Mouse (Mus musculus): ENCODE data around the gene Tnks2. TPM values are rescaled to one million over a fixed set of nuclear protein-coding genes. Genes with fewer than 3 reads are reported as not detected.
"Not testable (repeated sequence)": the region's sequence is repeated elsewhere in the genome, so short reads cannot be mapped to it uniquely, and the experiment has no call there.

The Tnks2 gene
- total RNA-seq (2022) = 100 to 1,000 TPM in 3 of 4 experiments, 10 to 100 TPM in 1; 99.2 to 117 (median 106) TPM

DNA sequence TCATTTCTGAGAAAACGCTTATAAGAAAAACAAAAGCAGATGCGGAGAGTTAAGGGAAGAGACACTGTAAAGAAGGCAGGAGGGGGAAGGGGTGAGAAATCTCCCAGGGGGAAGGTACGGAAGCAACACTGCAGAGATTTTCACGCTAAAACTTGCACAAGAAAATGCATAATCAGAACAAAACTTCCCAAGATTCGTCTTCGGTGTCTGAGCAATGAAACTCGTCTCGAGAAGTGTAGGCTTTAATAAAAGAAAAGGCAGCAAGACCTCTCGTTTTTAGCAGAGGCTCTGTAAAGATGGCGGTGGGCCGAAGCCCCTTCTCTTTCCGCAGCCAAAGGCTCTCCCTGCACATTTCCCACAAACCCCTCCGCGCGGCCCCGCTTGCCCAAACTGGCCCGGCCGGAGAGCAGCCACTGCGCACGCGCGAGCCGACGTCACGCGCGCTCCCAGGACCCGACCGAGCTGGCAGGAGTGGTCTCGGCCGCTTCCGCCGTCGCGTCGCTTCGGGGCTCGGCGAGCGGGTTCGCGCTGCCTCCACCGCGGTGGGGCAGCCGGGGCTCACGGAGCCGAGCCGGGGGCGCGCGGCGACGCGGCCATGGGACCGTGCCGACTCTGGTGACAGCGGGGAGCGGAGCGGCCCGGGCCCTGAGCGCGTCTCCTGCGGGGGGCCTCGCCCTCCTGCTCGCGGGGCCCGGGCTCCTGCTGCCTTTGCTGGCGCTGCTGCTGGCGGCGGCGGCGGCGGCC, at the start of gene Tnks2:
Gene Tnks2 (plus strand): TSS at position 445 of the 744 bp plus-strand sequence.
- DNase-seq = peak; percentile 94

DNA sequence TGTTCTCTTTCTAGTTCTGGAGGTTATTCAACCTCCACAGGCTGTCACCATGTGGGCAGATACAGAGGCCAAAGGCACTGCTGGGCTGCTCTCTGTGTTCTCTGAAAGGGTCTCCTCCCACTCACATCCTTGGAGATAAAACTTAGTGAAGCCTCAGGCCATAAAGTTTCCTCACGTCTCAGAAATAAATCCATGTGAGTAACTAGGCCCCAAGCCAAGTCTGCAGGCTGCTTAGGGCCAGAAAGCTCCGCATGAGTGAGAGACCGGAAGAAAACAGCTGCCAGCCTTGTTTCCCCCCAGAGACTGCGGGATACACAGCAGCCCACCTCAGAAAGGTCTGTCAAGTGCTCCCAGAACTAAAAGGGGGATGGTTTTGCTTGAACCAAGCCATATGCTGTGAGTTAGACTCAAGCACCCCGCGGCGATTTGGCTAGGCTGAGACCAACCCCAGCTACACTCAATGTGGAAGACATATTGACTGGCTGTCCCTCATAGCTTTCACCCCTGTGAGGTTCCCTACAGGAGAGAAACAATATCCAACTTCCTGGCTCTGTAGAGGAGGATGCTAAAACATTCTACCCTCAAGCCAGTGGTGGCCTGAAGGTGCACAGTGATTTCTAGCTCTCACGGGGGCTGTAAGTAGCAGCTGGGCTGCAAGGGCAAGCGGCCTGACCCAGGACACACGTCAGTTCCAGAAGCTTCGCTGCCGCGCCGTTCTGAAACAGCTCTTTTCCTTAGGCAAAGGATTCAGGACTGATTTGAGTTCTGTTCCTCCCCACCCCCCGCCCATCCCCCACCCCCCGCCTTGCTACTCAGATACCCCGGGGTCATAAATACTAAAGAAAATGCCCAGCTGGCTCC, 43.9 kb upstream of the Tnks2 start:
- no peak for DNase-seq

DNA sequence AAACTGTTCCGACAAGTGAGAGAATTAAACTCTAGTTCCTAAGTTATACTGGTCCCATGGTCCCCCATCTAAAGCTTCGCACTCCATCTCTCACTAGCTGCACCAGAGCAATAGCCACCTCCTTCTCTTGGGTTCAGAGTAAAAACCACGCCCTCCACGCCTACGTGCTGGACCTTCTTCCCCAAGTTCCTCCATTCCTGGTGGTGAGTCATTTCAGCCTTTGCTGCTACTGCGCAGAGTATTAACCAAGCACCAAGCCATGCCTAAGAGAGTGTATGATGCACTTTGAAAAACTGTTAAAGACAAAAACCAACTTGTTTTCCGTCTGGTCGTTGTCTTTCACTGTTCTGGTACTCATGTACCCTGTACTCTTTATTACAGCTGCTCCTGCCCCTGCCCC, 41.4 kb upstream of the Tnks2 start:
- DNase-seq = no peak

DNA sequence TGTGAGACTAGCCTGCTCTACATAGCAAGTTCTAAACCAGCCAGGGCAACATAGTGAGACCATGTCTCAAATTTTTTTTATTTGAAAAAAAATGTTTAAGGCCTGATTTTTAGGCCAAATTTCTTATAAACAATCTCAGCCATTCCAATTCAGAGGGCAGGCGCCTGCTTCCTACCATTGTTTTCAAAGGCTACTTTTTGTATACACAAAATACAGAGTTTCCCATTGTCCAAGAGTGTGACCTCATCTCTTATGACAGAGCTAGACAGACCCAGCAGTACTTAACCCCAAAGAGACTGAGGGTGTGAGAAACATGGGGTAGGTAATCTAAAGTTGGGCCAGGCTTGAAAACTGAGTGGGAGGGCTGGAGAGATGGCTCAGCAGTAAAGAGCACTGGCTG, 40.6 kb upstream of the Tnks2 start:
- DNase-seq = no peak

DNA sequence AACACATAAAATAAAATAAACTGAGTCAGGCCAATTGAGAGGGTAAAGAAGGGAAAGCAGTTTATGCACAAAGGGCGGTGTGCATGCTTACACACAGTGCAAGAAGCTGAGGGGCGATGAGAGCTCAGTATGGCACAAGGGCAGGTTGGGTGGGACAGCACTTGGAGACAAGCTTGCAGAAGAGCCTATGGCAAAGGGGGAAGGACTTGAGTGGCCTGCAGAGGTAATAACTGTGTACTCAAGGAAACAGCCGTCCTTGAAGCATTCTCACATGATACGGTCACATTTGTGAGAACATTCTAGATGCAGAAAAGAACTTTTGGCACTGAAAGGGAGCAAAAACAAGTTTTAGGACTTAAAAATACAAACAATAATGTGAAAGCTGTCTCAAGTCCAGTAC, 40.0 kb upstream of the Tnks2 start:
- no peak for DNase-seq

DNA sequence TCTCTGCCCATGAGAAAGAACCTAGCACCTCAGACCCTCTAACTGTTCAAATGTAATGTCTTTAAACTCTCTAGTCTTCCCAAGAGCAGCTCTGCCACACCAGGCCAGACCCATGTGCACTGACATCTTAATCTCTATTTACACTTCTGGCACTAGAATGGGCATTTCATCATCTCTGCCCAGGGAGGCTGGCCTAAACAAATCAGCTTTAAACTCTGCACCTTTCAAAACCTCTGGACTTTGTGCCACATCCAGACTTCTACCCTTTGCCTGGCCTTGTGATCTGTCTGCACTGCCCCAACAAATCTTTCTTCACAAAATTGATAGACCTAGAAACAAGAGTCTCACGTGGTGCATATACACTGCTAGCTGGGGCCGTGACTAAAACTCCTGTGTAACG, 38.8 kb upstream of the Tnks2 start:
- DNase-seq = no peak

DNA sequence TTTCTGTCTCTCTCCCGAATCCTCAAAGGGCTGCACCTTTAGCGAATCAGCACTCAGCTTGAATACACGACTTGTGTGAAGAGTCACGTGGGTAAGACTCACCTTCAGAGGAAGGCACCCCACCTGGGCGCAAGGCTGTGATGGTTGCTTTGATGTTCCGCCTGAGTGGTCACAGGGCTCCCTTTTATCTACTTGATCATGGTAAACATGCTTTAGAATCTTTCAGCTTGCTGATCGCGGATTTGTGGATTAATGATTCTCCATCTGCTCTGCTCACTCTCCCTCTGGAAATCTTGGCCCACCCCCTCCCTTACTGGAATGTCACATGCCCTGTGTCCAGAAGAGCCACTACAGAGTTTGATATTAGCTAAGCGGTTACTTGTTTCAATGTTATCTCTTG, 37.1 kb upstream of the Tnks2 start:
- DNase-seq = no peak

DNA sequence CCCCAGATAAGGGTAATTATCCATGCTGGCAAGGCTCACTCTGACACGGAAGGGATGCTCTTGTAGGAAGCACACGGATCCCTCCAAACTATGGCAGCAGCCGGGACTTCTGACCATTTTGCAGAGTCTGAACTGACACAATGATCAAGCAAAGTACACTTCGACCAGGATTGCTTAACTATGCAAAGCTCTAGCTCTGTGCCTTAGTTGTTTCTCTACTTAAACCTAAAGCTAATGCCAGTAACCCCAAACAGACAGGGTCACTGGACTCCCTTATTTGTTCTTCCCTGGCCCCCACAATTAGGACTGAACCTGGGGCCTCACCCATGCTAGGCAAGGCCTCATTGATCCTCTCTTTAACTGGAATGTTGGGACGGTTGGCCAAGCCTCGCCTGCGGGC, 33.7 kb upstream of the Tnks2 start:
- no peak for DNase-seq

DNA sequence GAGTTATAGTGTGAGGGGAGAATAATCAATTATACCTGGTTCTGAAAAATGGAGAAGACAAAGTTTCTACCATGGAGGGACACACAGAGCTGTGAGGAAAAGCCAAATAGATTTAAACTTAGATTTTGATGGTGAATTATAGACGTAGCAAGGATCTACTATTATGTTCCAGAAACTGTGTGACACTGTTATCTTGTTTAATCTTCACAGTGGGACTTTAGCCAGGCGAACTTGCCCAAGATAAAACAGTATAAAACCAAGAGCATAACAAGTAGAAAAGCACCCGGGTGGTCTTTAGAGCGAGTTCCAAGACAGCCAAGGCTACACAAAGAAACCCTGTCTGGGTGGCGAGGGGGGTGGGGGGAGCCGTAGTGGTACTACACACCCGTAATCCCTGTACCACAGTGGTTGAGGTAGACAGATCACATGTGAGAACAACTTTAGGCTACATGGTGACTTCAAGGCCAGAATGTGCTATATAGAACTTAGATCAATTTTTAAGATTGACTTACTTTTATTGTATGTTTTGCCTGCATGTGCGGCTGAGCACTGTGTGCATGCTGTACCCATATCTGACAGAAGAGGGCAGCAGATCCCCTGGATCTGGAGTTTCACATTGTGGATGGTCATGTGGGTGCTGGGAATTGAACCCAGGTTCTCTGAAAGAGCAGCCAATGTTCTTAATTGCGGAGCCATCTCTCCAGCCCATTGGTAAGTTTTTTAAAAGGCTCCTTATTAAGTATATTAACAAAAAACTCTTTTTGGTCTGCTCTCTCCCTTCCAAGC, 32.0 kb upstream of the Tnks2 start:
- no peak for DNase-seq

DNA sequence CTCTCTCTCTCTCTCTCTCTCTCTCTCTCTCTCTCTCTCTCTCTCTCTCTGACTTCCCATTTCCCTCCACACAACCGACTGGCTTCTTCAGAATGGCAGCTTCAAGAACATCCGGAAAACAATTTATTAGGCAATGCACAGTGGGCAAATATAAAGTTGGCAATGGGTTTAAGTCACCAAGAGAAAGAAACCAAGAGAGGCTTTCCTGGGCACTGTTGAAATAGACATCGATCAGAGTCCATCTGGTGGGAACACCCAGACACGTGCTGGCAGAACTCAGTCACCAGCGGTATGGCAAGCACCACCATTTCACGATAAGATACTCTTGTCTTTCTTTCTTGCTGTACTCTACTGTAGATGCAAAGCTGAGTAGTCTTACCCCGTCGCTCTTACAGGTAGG, 30.6 kb upstream of the Tnks2 start:
- DNase-seq = no peak

DNA sequence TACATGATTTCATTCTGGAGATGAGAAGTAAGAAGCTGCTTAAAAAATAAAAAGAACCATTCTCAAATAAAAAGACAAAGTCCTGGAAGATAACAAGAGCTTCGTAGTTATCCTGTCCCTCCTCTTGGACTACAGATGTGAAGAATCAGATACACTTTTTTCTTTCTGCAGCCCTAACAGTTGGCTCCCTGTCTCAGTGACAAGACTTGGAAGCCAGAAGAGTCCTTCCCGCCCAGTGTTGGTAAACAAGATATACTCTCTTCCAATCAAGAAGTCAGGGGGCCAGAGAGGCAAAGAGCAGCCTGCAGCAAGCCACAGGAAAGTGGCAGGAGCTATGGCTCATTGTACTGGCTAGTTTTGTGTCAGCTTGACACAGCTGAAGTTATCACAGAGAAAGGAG, 27.2 kb upstream of the Tnks2 start:
- no peak for DNase-seq

DNA sequence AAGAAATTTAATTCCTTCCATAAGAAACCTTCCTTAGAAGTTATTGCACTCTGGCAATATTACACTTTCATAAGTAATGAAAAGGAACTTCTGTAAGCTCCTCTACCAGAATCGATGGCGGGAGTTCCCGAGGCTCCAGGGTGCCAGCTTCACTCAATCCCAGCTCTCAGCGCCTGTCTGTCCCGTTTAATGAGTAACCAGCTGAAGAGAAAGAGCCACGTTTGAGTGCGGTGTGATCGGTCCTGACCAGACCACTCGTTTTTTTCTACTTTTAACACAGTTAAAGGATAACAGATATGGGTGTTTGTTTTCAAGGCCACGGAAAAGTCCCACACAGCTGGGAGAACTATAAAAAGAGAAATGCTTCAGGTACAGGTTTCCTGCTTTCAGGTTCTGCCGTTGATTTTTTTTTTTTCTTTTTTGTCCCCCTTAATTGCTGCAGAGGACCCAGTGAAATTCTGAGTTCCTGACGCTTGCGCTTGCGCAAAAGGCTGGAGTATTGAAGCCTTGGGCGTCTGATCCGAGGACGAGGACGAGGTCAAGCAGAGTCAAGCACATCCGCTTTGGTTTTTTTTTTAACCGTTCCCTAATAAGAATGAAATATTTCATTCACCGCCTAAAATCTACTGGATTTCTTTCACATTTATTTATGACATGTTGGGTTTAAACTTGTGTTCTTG, 25.5 kb upstream of the Tnks2 start:
- DNase-seq = peak; percentile 67

DNA sequence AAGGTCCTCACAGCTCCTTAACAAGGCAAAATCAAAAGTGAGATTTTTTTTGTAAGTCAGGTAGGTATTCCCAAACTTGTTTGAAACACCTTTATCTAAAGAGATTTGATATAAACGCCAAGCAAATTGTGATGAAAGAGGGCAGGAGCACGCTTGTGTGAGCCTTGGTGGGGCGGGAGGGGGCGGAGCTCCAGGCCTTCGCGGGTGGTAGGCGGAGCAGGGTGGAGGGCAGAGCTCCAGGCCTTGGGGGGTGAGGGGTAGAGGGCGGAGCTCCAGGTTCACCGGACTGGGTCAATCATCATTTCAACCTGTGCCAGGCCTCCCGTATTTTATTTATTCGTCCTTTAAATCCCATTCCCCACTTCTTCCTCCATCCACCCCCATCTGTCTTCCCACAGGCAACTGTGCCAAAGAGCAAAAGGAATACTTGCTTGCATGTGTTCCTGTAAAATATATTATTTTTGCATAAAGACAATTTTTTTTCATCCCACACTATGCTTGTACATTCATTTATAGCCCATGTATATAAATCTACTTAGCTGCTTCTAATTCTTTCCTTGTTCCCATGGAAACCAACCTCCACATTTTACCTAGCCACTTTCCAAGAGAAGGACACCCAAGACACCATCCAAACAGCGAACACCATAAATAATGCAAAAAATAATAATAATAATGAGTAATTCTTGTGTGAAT, 24.4 kb upstream of the Tnks2 start:
- no peak for DNase-seq

DNA sequence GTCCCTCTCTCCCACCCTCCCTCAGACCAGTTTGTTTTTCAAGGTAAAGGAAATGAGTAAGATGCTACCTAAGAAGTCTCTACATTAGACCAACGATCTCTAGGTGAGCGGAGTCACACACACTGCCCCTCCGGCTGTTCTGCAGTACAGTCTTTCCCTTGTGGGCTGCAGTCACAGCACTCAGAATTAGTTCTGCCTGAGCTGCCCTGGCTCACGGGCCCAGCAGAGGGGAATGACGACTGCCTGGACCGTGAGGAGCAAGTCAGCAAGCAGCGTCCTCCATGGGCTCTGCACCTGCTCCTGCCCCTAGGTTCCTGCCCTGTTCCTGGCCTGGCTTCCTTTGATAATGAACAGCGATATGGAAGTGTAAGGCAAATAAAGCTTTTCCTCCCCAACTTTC, 22.0 kb upstream of the Tnks2 start:
- DNase-seq = no peak

DNA sequence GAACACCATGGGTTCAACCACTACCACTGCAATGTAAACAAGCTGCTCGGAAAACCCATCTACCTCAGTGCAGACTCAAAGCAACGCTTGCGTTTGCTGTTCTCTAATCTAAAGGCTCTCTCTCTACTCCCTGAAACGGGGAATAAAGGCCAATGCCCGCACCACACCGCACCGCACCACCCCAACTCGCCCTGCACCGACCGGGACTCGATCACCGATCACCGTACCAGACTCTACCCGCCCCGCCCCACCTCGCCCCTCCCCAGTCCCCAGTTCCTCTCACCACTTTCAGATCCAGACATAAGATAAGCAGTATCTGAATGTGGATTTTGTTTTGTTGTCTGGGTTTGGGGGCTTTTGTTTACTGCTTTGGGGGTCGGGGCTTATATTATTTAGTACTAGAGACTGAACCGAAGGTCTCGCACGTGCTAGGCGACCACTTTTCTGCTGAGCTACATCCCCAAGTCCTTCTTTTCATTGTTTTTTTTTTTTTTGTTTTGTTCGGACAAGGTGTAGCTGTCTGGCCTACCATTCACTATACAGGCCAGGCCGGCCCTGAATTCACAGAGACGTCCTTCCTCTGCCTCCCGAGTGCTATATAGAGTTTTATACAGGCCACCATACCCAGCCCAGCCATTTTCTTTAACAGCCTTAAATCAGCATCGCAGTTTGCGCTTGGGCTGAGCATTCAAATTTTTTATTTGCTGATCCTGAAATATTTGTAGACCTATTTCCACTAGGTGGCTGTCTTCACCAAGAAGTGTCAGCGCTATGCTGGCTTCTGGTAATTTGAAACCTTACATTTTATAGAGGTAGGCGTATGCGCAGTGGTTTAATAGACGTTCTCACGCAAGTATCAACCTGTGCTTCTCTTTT, 18.4 kb upstream of the Tnks2 start:
- no peak for DNase-seq

DNA sequence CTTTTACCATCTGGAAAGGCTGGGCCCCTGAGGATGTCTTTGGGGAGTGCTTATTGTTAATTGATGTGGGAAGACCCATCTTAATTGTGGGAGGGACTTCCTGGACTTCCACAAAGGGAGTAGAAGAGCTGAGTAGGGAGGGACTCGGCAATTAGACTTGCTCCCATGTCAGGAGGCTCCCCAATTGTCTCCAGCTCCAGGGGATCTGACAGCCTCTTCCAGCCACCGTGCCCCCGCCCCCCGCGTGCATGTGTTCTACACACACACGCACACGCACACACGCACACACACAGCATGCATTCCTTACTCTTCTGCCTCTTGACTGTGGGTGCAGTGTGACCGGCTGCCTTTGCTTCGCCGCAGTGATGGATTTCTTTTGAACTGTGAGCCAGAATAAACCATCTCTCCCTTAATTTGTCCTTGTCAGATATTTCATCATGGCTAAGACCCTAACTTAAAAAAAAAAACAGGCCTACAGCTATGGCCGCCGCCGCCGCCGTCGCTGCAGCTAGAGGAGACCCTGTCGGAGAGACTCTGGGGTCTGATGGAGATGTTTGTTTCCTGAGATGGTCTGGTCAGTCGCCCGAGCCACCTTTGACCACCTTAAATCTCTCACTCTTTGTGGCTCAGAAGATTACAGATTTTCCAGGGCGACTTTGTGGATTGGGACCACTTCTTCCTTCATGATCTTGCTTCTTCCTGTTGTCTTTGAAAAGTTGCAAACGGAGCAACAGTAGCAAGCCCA, 15.7 kb upstream of the Tnks2 start:
- no peak for DNase-seq

DNA sequence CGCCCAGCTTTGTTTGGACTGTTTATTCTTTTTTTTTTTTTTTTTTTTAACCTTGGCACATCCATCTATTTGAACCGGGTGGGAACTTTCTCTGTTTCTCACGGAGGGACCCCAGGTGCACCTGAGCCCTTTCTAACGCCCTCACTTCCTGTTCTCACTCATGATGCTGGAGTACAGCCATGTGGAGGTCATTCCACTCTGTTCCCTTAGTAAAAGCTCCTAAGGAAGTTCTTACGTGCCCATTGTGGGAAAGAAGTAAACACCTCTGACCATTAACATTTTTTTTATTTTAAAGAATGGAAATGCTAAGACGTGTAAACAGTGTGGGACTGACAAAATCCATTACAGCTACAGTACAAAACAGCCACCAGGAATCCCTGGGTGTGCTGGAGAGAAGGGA, 14.8 kb upstream of the Tnks2 start:
- no peak for DNase-seq

DNA sequence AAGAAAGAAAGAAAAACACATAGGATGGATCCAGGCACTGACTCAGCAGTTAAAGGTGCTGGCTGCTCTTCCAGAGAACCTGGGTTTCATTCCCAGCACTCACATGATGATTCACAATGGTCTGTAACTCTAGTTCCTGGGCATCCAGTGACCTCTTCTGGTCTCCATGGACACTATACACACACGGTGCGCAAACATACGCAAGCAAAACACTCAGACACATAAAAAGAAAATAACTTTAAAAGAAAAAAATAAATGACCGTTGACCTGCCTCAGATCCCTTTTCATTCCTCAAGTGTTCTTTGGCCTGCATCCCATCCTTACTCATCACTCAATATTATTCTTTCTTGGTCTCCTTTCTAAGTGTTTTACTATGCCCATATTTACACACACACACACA, 13.6 kb upstream of the Tnks2 start:
- DNase-seq = no peak

DNA sequence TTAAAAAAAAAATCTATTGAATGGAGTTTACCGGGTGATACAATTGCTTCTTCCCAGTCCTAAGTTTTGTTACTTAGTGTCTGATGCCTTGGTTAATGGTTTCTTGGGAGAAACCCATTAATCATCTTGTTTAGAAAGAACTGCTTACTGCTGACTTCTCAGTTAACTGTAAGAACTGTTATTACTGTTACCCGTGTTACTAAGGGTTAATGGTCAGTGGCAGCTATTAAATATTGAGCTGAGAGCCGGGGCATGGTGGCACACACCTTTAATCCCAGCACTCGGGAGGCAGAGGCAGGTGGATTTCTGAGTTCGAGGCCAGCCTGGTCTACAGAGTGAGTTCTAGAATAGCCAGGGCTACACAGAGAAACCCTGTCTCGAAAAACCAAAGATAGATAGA, 12.7 kb upstream of the Tnks2 start:
- DNase-seq = not testable (repeated sequence)

DNA sequence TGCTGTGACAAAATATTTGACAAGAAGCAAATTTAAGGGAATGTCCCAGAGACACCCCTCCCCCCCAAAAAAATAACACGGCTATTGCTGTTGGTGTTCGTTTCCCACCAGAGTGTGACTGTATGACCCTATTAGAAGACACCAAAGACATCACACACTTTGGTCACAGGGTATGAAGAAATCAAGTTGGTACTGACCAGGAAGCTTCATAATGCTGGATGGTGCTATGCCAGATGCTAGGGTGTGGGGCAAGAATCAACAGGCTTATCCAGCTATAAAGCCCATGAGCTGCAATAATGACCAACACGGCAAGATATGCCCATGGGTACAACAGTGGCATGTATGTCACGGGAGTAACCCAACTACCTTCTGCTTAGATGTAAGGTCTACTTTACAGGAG, 11.3 kb upstream of the Tnks2 start:
- DNase-seq = no peak

All from adrenal gland, adult 8-10 months (tissue).